Comparison of ENCODE assay signal across 21 mouse cellular contexts in the genomic region with DNA sequence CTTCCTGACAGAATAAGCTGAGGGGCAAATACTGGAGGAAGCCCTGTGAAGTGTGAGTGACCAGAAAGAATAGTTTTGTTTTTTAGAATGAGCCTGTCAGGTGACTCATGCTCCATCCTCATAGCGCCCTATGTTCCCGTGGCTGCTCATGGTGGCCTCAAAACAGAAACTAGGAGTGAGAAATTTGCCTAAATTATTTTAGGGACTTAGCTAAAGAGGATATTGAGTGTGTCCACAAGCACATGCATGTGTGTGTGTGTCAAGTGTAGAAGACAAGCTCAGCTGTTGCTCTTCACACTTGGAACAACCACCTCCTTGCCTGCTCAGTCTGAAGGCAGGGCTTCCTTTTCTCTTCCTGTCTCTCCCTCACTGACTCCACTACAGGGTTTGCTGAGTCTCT.
DNase-seq lines count a peak whose midpoint lies in the region; ATAC-seq and TF ChIP-seq lines count a peak whose summit lies in the region.
"Had no signal": no experiment of that assay in that cellular context is flagged by ENCODE, and none has a peak within 500 bp of the region (broad histone marks: within the 10 kb centered on the region; RNA-seq: fewer than 3 reads in every experiment).

No protein-coding gene starts in this region.

- no peak overlapping the region for H3K4me2 ChIP-seq in forebrain, embryonic 11.5 days (ENCODE audit: low read depth, low read length, severe bottlenecking)
- H3K4me2 ChIP-seq in forebrain, embryonic 12.5 days, result no peak overlapping the region
- no peak overlapping the region for H3K4me2 ChIP-seq in CH12.LX (ENCODE audit: insufficient read depth, low read depth, poor library complexity, severe bottlenecking)
- peak overlapping the region; percentile 12 for H3K4me2 ChIP-seq in myocyte (ENCODE audit: low read depth)

- peak; percentile 27 for DNase-seq in forebrain, embryonic 11.5 days (ENCODE audit: low spot score)
- peak; percentile 24 for DNase-seq in CH12.LX (ENCODE audit: extremely low read depth)
- DNase-seq in yolk sac, embryonic 10.5 days (ENCODE audit: low spot score), result no peak
- no peak for DNase-seq in ovary, adult 18-20 months (ENCODE audit: low spot score)
- DNase-seq: adrenal gland, adult 2 months; adrenal gland, adult 8-10 months; adrenal gland, postnatal 10 days; adrenal gland, postnatal 14 days; adrenal gland, postnatal 25 days; adrenal gland, postnatal 36 days; B cell, adult 2 months; cerebellum, adult 11 months; cerebellum, adult 11-12 months; cerebellum, adult 18-20 months; cerebellum, adult 2 months had no signal

- TF ChIP-seq RAD21 in CH12.LX (IDR thresholded peaks at IDR 0.05; ENCODE audit: low read depth, low read length), result no peak

- H3K27me3 ChIP-seq in forebrain, embryonic 11.5 days (ENCODE audit: control insufficient read depth, insufficient read depth, low read length), result no peaks in the 10 kb centered on the region
- H3K27me3 ChIP-seq in forebrain, embryonic 12.5 days, result no peaks in the 10 kb centered on the region
- H3K27me3 ChIP-seq in CH12.LX (replicated peaks) (no peaks in the 10 kb centered on the region), myocyte (ENCODE audit: control insufficient read depth, insufficient read depth, insufficient read length) (no peaks in the 10 kb centered on the region)
- H3K27me3 ChIP-seq: Patski had no signal

- dilution Hi-C loops in CH12.LX (cut with MboI; ENCODE audit: extremely low pct_ligation_motif_present, extremely low pct_unique_long_range_greater_than_20kb, low sequenced_read_pairs), result no loop called here

- TF ChIP-seq EP300 in CH12.LX (IDR thresholded peaks at IDR 0.05; ENCODE audit: low read length), result no peak

- H3K9me3 ChIP-seq in forebrain, embryonic 11.5 days (ENCODE audit: control insufficient read depth, low read length), result no peaks in the 10 kb centered on the region
- no peaks in the 10 kb centered on the region for H3K9me3 ChIP-seq in forebrain, embryonic 12.5 days
- no peaks in the 10 kb centered on the region for H3K9me3 ChIP-seq in CH12.LX (replicated peaks; ENCODE audit: low read length)
- H3K9me3 ChIP-seq: G1E had no signal

- H3K4me3 ChIP-seq in forebrain, embryonic 11.5 days (ENCODE audit: low read depth, low read length), result no peak overlapping the region
- H3K4me3 ChIP-seq in forebrain, embryonic 12.5 days (replicated peaks), result no peak overlapping the region
- H3K4me3 ChIP-seq in CH12.LX (replicated peaks in 1 of 3; ENCODE audit: low read depth in 2 of 3, low read length in 2 of 3, poor library complexity in 1 of 3) (no peak overlapping the region), myocyte (no peak overlapping the region)

- H3K36me3 ChIP-seq in forebrain, embryonic 11.5 days (ENCODE audit: control insufficient read depth, insufficient read depth, low read length), result no peaks in the 10 kb centered on the region
- peaks cover 79% of the 10 kb centered on the region for H3K36me3 ChIP-seq in forebrain, embryonic 12.5 days (replicated peaks)
- H3K36me3 ChIP-seq in CH12.LX (replicated peaks in 1 of 2; ENCODE audit: control insufficient read depth in 1 of 2, insufficient read depth in 1 of 2, low read length in 1 of 2) (no peaks in the 10 kb centered on the region), myocyte (ENCODE audit: control insufficient read depth, insufficient read depth) (no peaks in the 10 kb centered on the region)
- H3K36me3 ChIP-seq: G1E had no signal

- in situ Hi-C loops in CH12.LX (cut with MboI; ENCODE audit: low pct_ligation_motif_present, low pct_unique_long_range_greater_than_20kb, low sequenced_read_pairs), result loop anchor here (25.0 kb wide), 1 partner anchor 89 kb away; the partner anchor contains the start of gene Abhd17c

- ATAC-seq in forebrain, embryonic 11.5 days (replicated peaks; ENCODE audit: low FRiP score), result no peak
- ATAC-seq in forebrain, embryonic 12.5 days (ENCODE audit: low FRiP score), result no peak
- ATAC-seq: activated CD4-positive, CD25-positive, alpha-beta regulatory T cell, adult 4 months; CD4-positive, CD25-positive, alpha-beta regulatory T cell, adult 4 months; Patski had no signal

- H3K4me1 ChIP-seq in forebrain, embryonic 11.5 days (replicated peaks; ENCODE audit: control insufficient read depth, insufficient read depth, low read length), result no peaks in the 10 kb centered on the region
- H3K4me1 ChIP-seq in forebrain, embryonic 12.5 days, result 0 out of 2 replicates have a peak, but pooled peaks cover 5% of the 10 kb centered on the region
- peaks cover 47 to 60% of the 10 kb centered on the region in 2 experiments for H3K4me1 ChIP-seq in CH12.LX (ENCODE audit: control insufficient read depth in 1 of 2, insufficient read depth in 2 of 2)

- no peak overlapping the region for H3ac ChIP-seq in myocyte (ENCODE audit: control insufficient read depth, insufficient read length)

- no peak for TF ChIP-seq CTCF in CH12.LX (conservative IDR thresholded peaks at IDR 0.05 in 1 of 2, IDR thresholded peaks at IDR 0.05 in 1 of 2; ENCODE audit: low read depth in 2 of 2, low read length in 2 of 2)

- TF ChIP-seq POLR2A in CH12.LX (IDR thresholded peaks at IDR 0.05; ENCODE audit: low read depth, low read length) (no peak), myocyte (IDR thresholded peaks at IDR 0.05; ENCODE audit: insufficient read length, low read depth) (no peak)

- H3K9ac ChIP-seq in forebrain, embryonic 11.5 days (ENCODE audit: low read length), result no peak overlapping the region
- H3K9ac ChIP-seq in forebrain, embryonic 12.5 days, result no peak overlapping the region
- no peak overlapping the region for H3K9ac ChIP-seq in CH12.LX (ENCODE audit: insufficient read depth, low read depth)

- no peak overlapping the region for H3K27ac ChIP-seq in forebrain, embryonic 11.5 days (ENCODE audit: low read depth, low read length)
- H3K27ac ChIP-seq in forebrain, embryonic 12.5 days, result no peak overlapping the region
- H3K27ac ChIP-seq in CH12.LX (ENCODE audit: insufficient read depth, low read depth), result peak overlapping the region; percentile 3; the same call in 1 of the 2 replicates

- WGBS in forebrain, embryonic 11.5 days, result 85% methylated on average over 2 of the region's 2 CpGs
- WGBS in forebrain, embryonic 12.5 days, result 91% methylated on average over 2 of the region's 2 CpGs

- H3K79me2 ChIP-seq in CH12.LX (replicated peaks; ENCODE audit: control insufficient read depth, extremely low read depth, insufficient read depth, poor library complexity, severe bottlenecking), result no peaks in the 10 kb centered on the region
- no peaks in the 10 kb centered on the region for H3K79me2 ChIP-seq in myocyte (ENCODE audit: control insufficient read depth, insufficient read depth)

TF ChIP-seq in CH12.LX, 34 proteins besides CTCF, POLR2A, EP300 and RAD21:
- no peak for TF ChIP-seq UBTF (IDR thresholded peaks at IDR 0.05; ENCODE audit: low read depth, low read length)
- TF ChIP-seq NELFE (IDR thresholded peaks at IDR 0.05; ENCODE audit: low read depth, low read length), result no peak
- TF ChIP-seq USF1 (IDR thresholded peaks at IDR 0.05; ENCODE audit: low read depth, low read length), result no peak
- TF ChIP-seq MYC (IDR thresholded peaks at IDR 0.05; ENCODE audit: low read depth, low read length), result 0 out of 2 replicates have a peak, but pooled peaks have one; percentile 26
- no peak for TF ChIP-seq SIN3A (IDR thresholded peaks at IDR 0.05; ENCODE audit: low read length)
- peak; percentile 44; the same call in 1 of the 2 replicates for TF ChIP-seq IRF4 (IDR thresholded peaks at IDR 0.05; ENCODE audit: low read depth, low read length)
- no peak; the same call in 1 of the 2 replicates for TF ChIP-seq MAX (IDR thresholded peaks at IDR 0.05; ENCODE audit: low read length)
- no peak for TF ChIP-seq MAZ (IDR thresholded peaks at IDR 0.05; ENCODE audit: low read depth, low read length)
- peak; percentile 85 for TF ChIP-seq BHLHE40 (IDR thresholded peaks at IDR 0.05; ENCODE audit: low read depth, low read length)
- peak; percentile 61; the same call in 1 of the 2 replicates for TF ChIP-seq ETS1 (conservative IDR thresholded peaks at IDR 0.05; ENCODE audit: low read depth, low read length)
- peak; percentile 59 for TF ChIP-seq MEF2A (IDR thresholded peaks at IDR 0.05; ENCODE audit: borderline replicate concordance, low read depth, low read length)
- TF ChIP-seq HCFC1 (IDR thresholded peaks at IDR 0.05; ENCODE audit: low read depth, low read length), result no peak
- no peak for TF ChIP-seq RCOR1 (conservative IDR thresholded peaks at IDR 0.05; ENCODE audit: low read depth, low read length)

TF ChIP-seq in myocyte, 11 proteins besides CTCF, POLR2A, EP300 and RAD21:
- TF ChIP-seq MAX (IDR thresholded peaks at IDR 0.05; ENCODE audit: low read depth) (no peak), E2F4 (IDR thresholded peaks at IDR 0.05; ENCODE audit: insufficient read depth) (no peak), CEBPB (IDR thresholded peaks at IDR 0.05; ENCODE audit: insufficient read depth, poor library complexity, severe bottlenecking) (no peak), MYOD1 (IDR thresholded peaks at IDR 0.05; ENCODE audit: control insufficient read depth in 1 of 3, insufficient read length in 2 of 3, low read depth in 2 of 3) (no peak)

Comparison
In these comparisons a context has a peak if more than half of its experiments do, and no peak if none do; other contexts are left out.
1. DNase-seq: peak in forebrain, embryonic 11.5 days (single experiment) and CH12.LX (single experiment); none in yolk sac, embryonic 10.5 days (single experiment) and ovary, adult 18-20 months (single experiment).